Mouse (Mus musculus): ENCODE data around the gene Rhbdd2. TPM values are rescaled to one million over a fixed set of nuclear protein-coding genes. Genes with fewer than 3 reads are reported as not detected.

The Rhbdd2 gene
- polyA plus RNA-seq, 1 experiment from 2014 or later = 64.6 TPM

GRCm38 (mm10) chr5:135648461-135649308, 16.3 kb downstream of the Rhbdd2 start:
- Histone ChIP-seq H3K36me3 (0 out of 2 replicates have a peak, but pooled peaks cover 4% of the 10 kb centered on the region), H3K4me2 (replicated peaks) (no peak overlapping the region), H3K4me3 (no peak overlapping the region), H3K9me3 (no peaks in the 10 kb centered on the region), H3K27ac (replicated peaks) (no peak overlapping the region), H3K9ac (replicated peaks) (no peak overlapping the region), H3K27me3 (no peaks in the 10 kb centered on the region), H3K4me1 (no peaks in the 10 kb centered on the region)
- WGBS = 83% methylated on average over 9 of the region's 9 CpGs
- no peak for ATAC-seq (ENCODE audit: low FRiP score, low read depth)

- Histone ChIP-seq H3K27ac (replicated peaks) (no peak overlapping the region), H3K9ac (replicated peaks) (no peak overlapping the region), H3K4me3 (no peak overlapping the region), H3K4me1 (no peaks in the 10 kb centered on the region), H3K9me3 (no peaks in the 10 kb centered on the region), H3K4me2 (replicated peaks) (no peak overlapping the region), H3K27me3 (no peaks in the 10 kb centered on the region), H3K36me3 (no peaks in the 10 kb centered on the region)
- ATAC-seq (ENCODE audit: low FRiP score, low read depth) = no peak
- 89% methylated on average over 1 of the region's 1 CpGs for WGBS
These were observed 16.9 kb downstream of the Rhbdd2 start for GRCm38 (mm10) chr5:135649309-135649633.

GRCm38 (mm10) chr5:135651536-135651935, 19.1 kb downstream of the Rhbdd2 start:
- 79% methylated on average over 3 of the region's 3 CpGs for WGBS
- H3K4me1 ChIP-seq = no peaks in the 10 kb centered on the region
- H3K9ac ChIP-seq (replicated peaks) = no peak overlapping the region
- ATAC-seq (ENCODE audit: low FRiP score, low read depth) = no peak
- no peak overlapping the region for H3K27ac ChIP-seq (replicated peaks)
- no peaks in the 10 kb centered on the region for H3K27me3 ChIP-seq
- no peaks in the 10 kb centered on the region for H3K9me3 ChIP-seq
- no peaks in the 10 kb centered on the region for H3K36me3 ChIP-seq
- no peak overlapping the region for H3K4me3 ChIP-seq
- H3K4me2 ChIP-seq (replicated peaks) = no peak overlapping the region

- 78% methylated on average over 2 of the region's 2 CpGs for WGBS
- no peaks in the 10 kb centered on the region for H3K4me1 ChIP-seq
- no peaks in the 10 kb centered on the region for H3K36me3 ChIP-seq
- H3K27me3 ChIP-seq = no peaks in the 10 kb centered on the region
- no peak for ATAC-seq (ENCODE audit: low FRiP score, low read depth)
- no peak overlapping the region for H3K27ac ChIP-seq (replicated peaks)
- H3K4me3 ChIP-seq = no peak overlapping the region
- no peak overlapping the region for H3K4me2 ChIP-seq (replicated peaks)
- H3K9me3 ChIP-seq = no peaks in the 10 kb centered on the region
- no peak overlapping the region for H3K9ac ChIP-seq (replicated peaks)
These were observed 20.8 kb downstream of the Rhbdd2 start for GRCm38 (mm10) chr5:135653209-135653608.

GRCm38 (mm10) chr5:135656046-135656445, 23.6 kb downstream of the Rhbdd2 start:
- no peak overlapping the region for H3K4me2 ChIP-seq (replicated peaks)
- H3K4me3 ChIP-seq = no peak overlapping the region
- 79% methylated on average over 5 of the region's 5 CpGs for WGBS
- no peaks in the 10 kb centered on the region for H3K27me3 ChIP-seq
- H3K9ac ChIP-seq (replicated peaks) = no peak overlapping the region
- ATAC-seq (ENCODE audit: low FRiP score, low read depth) = no peak
- H3K4me1 ChIP-seq = no peaks in the 10 kb centered on the region
- H3K27ac ChIP-seq (replicated peaks) = no peak overlapping the region
- no peaks in the 10 kb centered on the region for H3K36me3 ChIP-seq
- H3K9me3 ChIP-seq = no peaks in the 10 kb centered on the region

GRCm38 (mm10) chr5:135657128-135657527, 24.7 kb downstream of the Rhbdd2 start:
- no peaks in the 10 kb centered on the region for H3K27me3 ChIP-seq
- H3K4me2 ChIP-seq (replicated peaks) = no peak overlapping the region
- H3K27ac ChIP-seq (replicated peaks) = no peak overlapping the region
- H3K4me1 ChIP-seq = no peaks in the 10 kb centered on the region
- H3K9me3 ChIP-seq = no peaks in the 10 kb centered on the region
- no peak overlapping the region for H3K4me3 ChIP-seq
- no peak for ATAC-seq (ENCODE audit: low FRiP score, low read depth)
- no peak overlapping the region for H3K9ac ChIP-seq (replicated peaks)
- no peaks in the 10 kb centered on the region for H3K36me3 ChIP-seq
- WGBS = 78% methylated on average over 5 of the region's 5 CpGs

- Histone ChIP-seq H3K4me1 (no peaks in the 10 kb centered on the region), H3K4me3 (no peak overlapping the region), H3K9ac (replicated peaks) (0 out of 2 replicates have a peak overlapping the region, but pooled peaks have one; percentile 34), H3K9me3 (no peaks in the 10 kb centered on the region), H3K36me3 (no peaks in the 10 kb centered on the region), H3K27ac (replicated peaks) (no peak overlapping the region), H3K27me3 (no peaks in the 10 kb centered on the region), H3K4me2 (replicated peaks) (no peak overlapping the region)
- no peak for ATAC-seq (ENCODE audit: low FRiP score, low read depth)
- WGBS = 51% methylated on average over 17 of the region's 17 CpGs
These were observed 25.4 kb downstream of the Rhbdd2 start for GRCm38 (mm10) chr5:135657703-135658373.

GRCm38 (mm10) chr5:135659956-135660355, 27.5 kb downstream of the Rhbdd2 start:
- 75% methylated on average over 4 of the region's 4 CpGs for WGBS
- H3K36me3 ChIP-seq = no peaks in the 10 kb centered on the region
- H3K4me3 ChIP-seq = no peak overlapping the region
- no peaks in the 10 kb centered on the region for H3K9me3 ChIP-seq
- no peak overlapping the region for H3K4me2 ChIP-seq (replicated peaks)
- H3K4me1 ChIP-seq = no peaks in the 10 kb centered on the region
- ATAC-seq (ENCODE audit: low FRiP score, low read depth) = no peak
- H3K9ac ChIP-seq (replicated peaks) = no peak overlapping the region
- H3K27me3 ChIP-seq = no peaks in the 10 kb centered on the region
- no peak overlapping the region for H3K27ac ChIP-seq (replicated peaks)

- Histone ChIP-seq H3K9ac (replicated peaks) (no peak overlapping the region), H3K4me2 (replicated peaks) (no peak overlapping the region), H3K27me3 (no peaks in the 10 kb centered on the region), H3K4me3 (no peak overlapping the region), H3K9me3 (no peaks in the 10 kb centered on the region), H3K4me1 (no peaks in the 10 kb centered on the region), H3K27ac (replicated peaks) (no peak overlapping the region), H3K36me3 (no peaks in the 10 kb centered on the region)
- 90% methylated on average over 7 of the region's 7 CpGs for WGBS
- ATAC-seq (ENCODE audit: low FRiP score, low read depth) = no peak
These were observed 28.1 kb downstream of the Rhbdd2 start for GRCm38 (mm10) chr5:135660535-135660934.

GRCm38 (mm10) chr5:135666890-135667289, 34.5 kb downstream of the Rhbdd2 start:
- Histone ChIP-seq H3K36me3 (no peaks in the 10 kb centered on the region), H3K27me3 (no peaks in the 10 kb centered on the region), H3K4me2 (replicated peaks) (no peak overlapping the region), H3K4me3 (no peak overlapping the region), H3K27ac (replicated peaks) (no peak overlapping the region), H3K9me3 (no peaks in the 10 kb centered on the region), H3K4me1 (no peaks in the 10 kb centered on the region), H3K9ac (replicated peaks) (no peak overlapping the region)
- WGBS = 87% methylated on average over 5 of the region's 5 CpGs
- ATAC-seq (ENCODE audit: low FRiP score, low read depth) = no peak

- H3K9ac ChIP-seq (replicated peaks) = no peak overlapping the region
- H3K27me3 ChIP-seq = no peaks in the 10 kb centered on the region
- ATAC-seq (ENCODE audit: low FRiP score, low read depth) = no peak
- WGBS = 87% methylated on average over 7 of the region's 7 CpGs
- no peak overlapping the region for H3K4me2 ChIP-seq (replicated peaks)
- 0 out of 2 replicates have a peak, but pooled peaks cover 6% of the 10 kb centered on the region for H3K4me1 ChIP-seq
- H3K9me3 ChIP-seq = no peaks in the 10 kb centered on the region
- no peak overlapping the region for H3K27ac ChIP-seq (replicated peaks)
- no peak overlapping the region for H3K4me3 ChIP-seq
- H3K36me3 ChIP-seq = no peaks in the 10 kb centered on the region
These were observed 35.7 kb downstream of the Rhbdd2 start for GRCm38 (mm10) chr5:135668071-135668470.

GRCm38 (mm10) chr5:135669741-135670275, 37.4 kb downstream of the Rhbdd2 start, which contains the start of gene Por:
Gene Por, plus strand, starts transcription at chr5:135670033.
- whole genome bisulfite sequencing = 27% methylated on average over 9 of the region's 9 CpGs
- no peak within 1 kb of the TSS for H3K27ac ChIP-seq (replicated peaks)

More at GRCm38 (mm10) chr5:135669741-135670275, 37.4 kb downstream of the Rhbdd2 start, which contains the start of gene Por:
- no peak for ATAC-seq (ENCODE audit: low FRiP score, low read depth)
- H3K9me3 ChIP-seq = no peaks in the 10 kb centered on the region
- peaks cover 21% of the 10 kb centered on the region for H3K4me1 ChIP-seq
- no peak within 1 kb of the TSS for H3K4me3 ChIP-seq
- no peaks in the 10 kb centered on the region for H3K27me3 ChIP-seq
- no peaks in the 10 kb centered on the region for H3K36me3 ChIP-seq
- no peak within 1 kb of the TSS for H3K9ac ChIP-seq (replicated peaks)
- H3K4me2 ChIP-seq (replicated peaks) = no peak within 1 kb of the TSS

Measured in midbrain, embryonic 12.5 days (tissue).